Mouse (Mus musculus) ES-E14 (cell line): ENCODE measurements at regions not wholly inside any gene's neighbourhood (a gene's known extent, or its start where the extent isn't known, plus 50 kb on each side); places are given as distances from the start of the nearest gene placed in this dataset.

Experiments
- DNase-seq: peaks from one replicate; pipeline ENCODE4 v3.0.0-alpha.2; 2013; ENCODE audit warnings: low read depth, low spot score
- H3K27ac ChIP-seq: 2 replicates; pipeline ENCODE4 v1.5.1; 2012; ENCODE audit warnings: low read depth, mild to moderate bottlenecking, low read length, moderate library complexity, mixed read lengths; ENCODE audit not compliant: poor library complexity, insufficient read depth, severe bottlenecking
- H3K36me3 ChIP-seq: 2 replicates; pipeline ENCODE4 v1.6.1; 2012; ENCODE audit warnings: mild to moderate bottlenecking, low read length, moderate library complexity, mixed read lengths; ENCODE audit not compliant: control insufficient read depth, poor library complexity, insufficient read depth, severe bottlenecking
- H3K4me1 ChIP-seq, 2 experiments: fragments of 150-350 bp in 1 of 2; sonication (generic) in 1 of 2; 2 replicates each; pipeline ENCODE4 v1.6.1; 2012; ENCODE audit warnings: low read length in 2 of 2, mild to moderate bottlenecking in 1 of 2, mixed read lengths in 1 of 2; ENCODE audit not compliant: control insufficient read depth in 2 of 2, insufficient read depth in 2 of 2, poor library complexity in 1 of 2
- H3K4me3 ChIP-seq, 2 experiments: fragments of 150-350 bp in 1 of 2; sonication (generic) in 1 of 2; 2 replicates each; pipeline ENCODE4 v1.5.1; 2012; ENCODE audit warnings: low read length in 2 of 2, low read depth in 1 of 2, mild to moderate bottlenecking in 1 of 2, mixed read lengths in 1 of 2; ENCODE audit not compliant: insufficient read depth in 1 of 2, poor library complexity in 1 of 2, severe bottlenecking in 1 of 2
- H3K9ac ChIP-seq: 2 replicates; pipeline ENCODE4 v1.6.1; 2012; ENCODE audit warnings: low read depth, mild to moderate bottlenecking, low read length, mixed read lengths; ENCODE audit not compliant: poor library complexity, insufficient read depth, severe bottlenecking
- H3K9me3 ChIP-seq: fragments of 150-350 bp; sonication (generic); 2 replicates; pipeline ENCODE4 v1.6.1; 2012; ENCODE audit warnings: low read depth, mild to moderate bottlenecking, low read length; ENCODE audit not compliant: control insufficient read depth, insufficient read depth
- CHD2 ChIP-seq: IDR thresholded peaks from 2 replicates; pipeline ENCODE4 v1.6.1; 2014; ENCODE audit warnings: mild to moderate bottlenecking, low read depth, low read length, inconsistent platforms
- HCFC1 ChIP-seq: IDR thresholded peaks from 2 replicates; pipeline ENCODE4 v1.6.1; 2012; ENCODE audit warnings: low read length, inconsistent platforms, borderline replicate concordance; ENCODE audit not compliant: insufficient read depth
- MAFK ChIP-seq: IDR thresholded peaks from 2 replicates; pipeline ENCODE4 v1.6.1; 2014; ENCODE audit warnings: mild to moderate bottlenecking, low read depth, low read length, inconsistent platforms; ENCODE audit not compliant: insufficient read depth
- ZC3H11A ChIP-seq: IDR thresholded peaks from 2 replicates; pipeline ENCODE4 v1.6.1; 2012; ENCODE audit warnings: low read depth, mild to moderate bottlenecking, inconsistent platforms, low read length, borderline replicate concordance
- ZNF384 ChIP-seq: IDR thresholded peaks from 2 replicates; pipeline ENCODE4 v1.6.1; 2012; ENCODE audit warnings: low read depth, low read length, inconsistent platforms
- in situ Hi-C, 2 experiments: fragments of 600-800 bp; cut with MboI; formaldehyde crosslinking; loops; one replicate each; pipeline ENCODE4 v1.15.1; 2025; ENCODE audit warnings: low sequenced_read_pairs in 2 of 2, inconsistent platforms in 1 of 2; ENCODE audit not compliant: unreplicated experiment in 2 of 2

- TF ChIP-seq ZNF384 = no peak
- no peak for TF ChIP-seq CHD2
- no peak for TF ChIP-seq HCFC1
- TF ChIP-seq MAFK = no peak
- no peak for TF ChIP-seq ZC3H11A
- Histone ChIP-seq H3K27ac (no peak overlapping the region), H3K4me1 (no peaks in the 10 kb centered on the region), H3K9me3 (no peaks in the 10 kb centered on the region), H3K4me3 (no peak overlapping the region), H3K36me3 (no peaks in the 10 kb centered on the region), H3K9ac (no peak overlapping the region)
- no peak for DNase-seq
- in situ Hi-C loops = no loop called here
These were observed 132.6 kb downstream of the Tsen15 start for GRCm38 (mm10) chr1:152253906-152254305.

- no peak overlapping the region for H3K9ac ChIP-seq
- H3K4me1 ChIP-seq = no peaks in the 10 kb centered on the region
- no peak for DNase-seq
- H3K9me3 ChIP-seq = no peaks in the 10 kb centered on the region
- no peak overlapping the region for H3K27ac ChIP-seq
- TF ChIP-seq ZNF384 = no peak
- no peak for TF ChIP-seq CHD2
- no peak for TF ChIP-seq ZC3H11A
- TF ChIP-seq HCFC1 = no peak
- no peak for TF ChIP-seq MAFK
- in situ Hi-C loops = no loop called here
- no peak overlapping the region for H3K4me3 ChIP-seq
- H3K36me3 ChIP-seq = no peaks in the 10 kb centered on the region
These were observed 133.0 kb downstream of the Tsen15 start for GRCm38 (mm10) chr1:152253486-152253885.

DNA sequence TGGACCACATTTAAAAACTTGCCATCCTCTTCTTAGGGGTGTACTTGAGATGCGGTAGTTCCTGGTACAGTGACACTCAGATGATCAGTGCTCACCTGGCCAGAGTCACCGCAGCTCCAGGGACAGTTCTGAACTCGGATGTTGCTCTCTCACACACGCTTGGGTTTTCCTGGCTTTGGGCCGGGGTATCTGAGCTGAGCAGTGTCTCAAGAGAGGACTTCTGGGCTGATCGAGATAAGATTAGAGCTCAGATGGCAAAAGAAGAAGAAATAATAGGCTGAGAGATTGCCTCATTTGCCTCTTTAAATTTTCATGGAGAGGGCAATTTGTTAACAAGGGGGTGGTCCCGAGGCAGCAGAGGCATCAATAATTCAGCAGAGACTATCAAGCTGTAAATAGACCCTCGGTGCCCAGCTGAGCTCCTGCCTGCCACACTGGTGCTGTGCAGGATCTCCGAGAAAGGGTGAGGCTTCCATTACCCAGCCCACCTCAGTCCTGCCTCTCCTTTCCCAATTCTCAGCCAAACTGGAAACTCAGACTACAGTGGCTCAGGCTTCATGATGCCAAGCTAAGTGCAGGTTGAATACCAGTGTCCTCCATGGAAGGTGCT, 133.7 kb downstream of the Tsen15 start:
- Histone ChIP-seq H3K9ac (no peak overlapping the region), H3K36me3 (no peaks in the 10 kb centered on the region), H3K9me3 (no peaks in the 10 kb centered on the region), H3K4me3 (no peak overlapping the region), H3K27ac (no peak overlapping the region), H3K4me1 (no peaks in the 10 kb centered on the region)
- no peak for DNase-seq
- TF ChIP-seq ZC3H11A = no peak
- TF ChIP-seq HCFC1 = no peak
- TF ChIP-seq CHD2 = no peak
- TF ChIP-seq ZNF384 = no peak
- TF ChIP-seq MAFK = no peak
- in situ Hi-C loops = no loop called here

GRCm38 (mm10) chr1:152241026-152241425, 145.5 kb downstream of the Tsen15 start:
- Histone ChIP-seq H3K9me3 (no peaks in the 10 kb centered on the region), H3K27ac (no peak overlapping the region), H3K4me3 (no peak overlapping the region), H3K4me1 (no peaks in the 10 kb centered on the region), H3K9ac (no peak overlapping the region), H3K36me3 (no peaks in the 10 kb centered on the region)
- DNase-seq = no peak
- TF ChIP-seq CHD2 (no peak), HCFC1 (no peak), MAFK (no peak), ZNF384 (no peak), ZC3H11A (no peak)
- in situ Hi-C loops = no loop called here

DNA sequence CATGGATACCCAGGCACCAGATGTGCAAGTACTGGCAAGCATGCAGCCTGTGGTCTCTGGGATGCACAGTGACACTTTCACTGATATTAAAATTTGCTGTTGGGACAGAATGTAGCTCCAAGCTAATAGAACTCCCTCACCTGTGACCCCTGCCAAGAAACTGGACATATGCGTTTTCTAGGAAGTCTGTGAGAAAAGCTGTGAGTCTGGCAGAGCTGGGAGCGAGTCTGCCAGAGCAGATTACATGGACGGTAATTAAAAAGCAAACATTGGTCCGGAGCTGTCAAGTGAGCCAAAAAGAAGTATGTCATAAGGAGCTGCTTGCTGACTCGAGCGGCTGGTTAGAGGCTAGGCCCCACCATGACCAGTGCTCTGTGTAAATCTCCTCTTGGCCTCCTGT, 147.1 kb downstream of the Tsen15 start:
- no peaks in the 10 kb centered on the region for H3K9me3 ChIP-seq
- TF ChIP-seq CHD2 (no peak), ZC3H11A (no peak), HCFC1 (no peak), MAFK (no peak), ZNF384 (no peak)
- H3K4me1 ChIP-seq = no peaks in the 10 kb centered on the region
- no peaks in the 10 kb centered on the region for H3K36me3 ChIP-seq
- H3K27ac ChIP-seq = no peak overlapping the region
- DNase-seq = no peak
- in situ Hi-C loops = no loop called here
- no peak overlapping the region for H3K4me3 ChIP-seq
- H3K9ac ChIP-seq = no peak overlapping the region
